Mouse (Mus musculus): ENCODE results near the gene 1700067K01Rik. TPM values are rescaled to one million over a fixed set of nuclear protein-coding genes. Genes with fewer than 3 reads are reported as not detected.
"Not testable (repeated sequence)": the region's sequence is repeated elsewhere in the genome, so short reads cannot be mapped to it uniquely, and the experiment has no call there.

The 1700067K01Rik gene
- total RNA-seq, 2 experiments from 2014 or later = 0.33 to 0.35 TPM

GRCm38 (mm10) chr8:83982449-83982848 is 18.9 kb upstream of the 1700067K01Rik start:
- DNase-seq = no peak

- DNase-seq = not testable (repeated sequence)
These were observed 18.1 kb upstream of the 1700067K01Rik start for GRCm38 (mm10) chr8:83983222-83983621.

- DNase-seq = no peak
These were observed 12.1 kb upstream of the 1700067K01Rik start for GRCm38 (mm10) chr8:83989243-83989642.

- no peak for DNase-seq
These were observed 11.1 kb upstream of the 1700067K01Rik start for GRCm38 (mm10) chr8:83990170-83990569.

- no peak for DNase-seq
These were observed 8.8 kb upstream of the 1700067K01Rik start for GRCm38 (mm10) chr8:83992488-83992887.

- no peak for DNase-seq
These were observed 7.3 kb upstream of the 1700067K01Rik start for GRCm38 (mm10) chr8:83994030-83994429.

GRCm38 (mm10) chr8:83995973-83996372 is 5.3 kb upstream of the 1700067K01Rik start:
- no peak for DNase-seq

- DNase-seq = peak; percentile 96
These were observed 4.5 kb upstream of the 1700067K01Rik start for GRCm38 (mm10) chr8:83996567-83997505.

- DNase-seq = peak; percentile 57
These were observed 3.7 kb upstream of the 1700067K01Rik start, which contains the start of gene Samd1 for GRCm38 (mm10) chr8:83997511-83998141. TSS of gene Samd1 (plus strand) at chr8:83997672.

GRCm38 (mm10) chr8:83998231-83999056 is 2.9 kb upstream of the 1700067K01Rik start:
- DNase-seq = peak; percentile 53

- no peak for DNase-seq
These were observed 2.1 kb upstream of the 1700067K01Rik start for GRCm38 (mm10) chr8:83999057-83999705.

- DNase-seq = no peak
These were observed 1.5 kb upstream of the 1700067K01Rik start for GRCm38 (mm10) chr8:83999825-84000224.

GRCm38 (mm10) chr8:84002957-84003611 is 1.8 kb downstream of the 1700067K01Rik start:
- DNase-seq = no peak

GRCm38 (mm10) chr8:84003612-84004246 is 2.4 kb downstream of the 1700067K01Rik start:
- DNase-seq = no peak

- peak; percentile 96 for DNase-seq
These were observed 3.4 kb downstream of the 1700067K01Rik start for GRCm38 (mm10) chr8:84004533-84005201.

- not testable (repeated sequence) for DNase-seq
These were observed 4.2 kb downstream of the 1700067K01Rik start for GRCm38 (mm10) chr8:84005502-84005901.

- DNase-seq = no peak
These were observed 7.1 kb downstream of the 1700067K01Rik start for GRCm38 (mm10) chr8:84008362-84008761.

- DNase-seq = peak; percentile 79
These were observed 8.6 kb downstream of the 1700067K01Rik start for GRCm38 (mm10) chr8:84009876-84010275.

GRCm38 (mm10) chr8:84010625-84011611 is 9.6 kb downstream of the 1700067K01Rik start:
- DNase-seq = peak; percentile 72
